Mouse (Mus musculus): ENCODE results near the gene Gatad2b.

- no peak for TF ChIP-seq CTCF (IDR thresholded peaks at IDR 0.05; ENCODE audit: low read depth, low read length)
- TF ChIP-seq POLR2A (IDR thresholded peaks at IDR 0.05; ENCODE audit: extremely low read depth, insufficient read depth, low read length): no peak
These were observed 25.8 kb upstream of the Gatad2b start for GRCm38 (mm10) chr3:90266901-90267775.
